Mouse (Mus musculus) liver, embryonic 14.5 days (tissue): Measurements from ENCODE around the gene Ppfibp1. TPM values are rescaled to one million over a fixed set of nuclear protein-coding genes. Genes with fewer than 3 reads are reported as not detected.
A peak's percentile ranks its signal among the peaks of the same experiment; 100 is the strongest.

Experiments used
- ATAC-seq: fragments of 200-750 bp; cut with Nextera tagmentation; 2 replicates; pipeline ENCODE4 v1.8.0; 2017; ENCODE audit warnings: moderate number of reproducible peaks, mild to moderate bottlenecking, moderate library complexity; ENCODE audit not compliant: insufficient read depth
- DNase-seq, 3 experiments: peaks; one replicate each; pipeline ENCODE4 v3.0.0-alpha.2; 2012 to 2013; ENCODE audit warnings: low read depth in 3 of 3, low spot score in 3 of 3
- H3K27ac ChIP-seq: fragments of 300-500 bp; sonication (generic); 2 replicates; pipeline ENCODE4 v1.5.1; 2014; ENCODE audit warnings: moderate library complexity, mild to moderate bottlenecking, control low read depth, inconsistent platforms
- H3K27me3 ChIP-seq: fragments of 300-500 bp; sonication (generic); 2 replicates; pipeline ENCODE4 v1.6.1; 2014; ENCODE audit warnings: mild to moderate bottlenecking, low read length, moderate library complexity; ENCODE audit not compliant: control insufficient read depth, insufficient read depth
- H3K36me3 ChIP-seq: fragments of 300-500 bp; sonication (generic); replicated peaks from 2 replicates; pipeline ENCODE4 v1.6.1; 2014; ENCODE audit warnings: low read depth; ENCODE audit not compliant: control insufficient read depth, insufficient read depth
- H3K4me1 ChIP-seq, 2 experiments: fragments of 200-500 bp in 1 of 2; fragments of 300-500 bp in 1 of 2; sonication (generic) in 1 of 2; replicated peaks; 2 replicates each; pipeline ENCODE4 v1.6.1; 2012 to 2014; ENCODE audit warnings: antibody characterized with exemption in 1 of 2, inconsistent platforms in 1 of 2, low read length in 1 of 2; ENCODE audit not compliant: control insufficient read depth in 2 of 2, insufficient read depth in 2 of 2
- H3K4me2 ChIP-seq: fragments of 300-500 bp; sonication (generic); 2 replicates; pipeline ENCODE4 v1.6.1; 2014; ENCODE audit warnings: low read depth, mild to moderate bottlenecking, control low read depth, moderate library complexity
- H3K4me3 ChIP-seq, 2 experiments: fragments of 200-500 bp in 1 of 2; fragments of 300-500 bp in 1 of 2; sonication (generic) in 1 of 2; 2 replicates each; pipeline ENCODE4 v1.5.1; 2012 to 2014; ENCODE audit warnings: low read depth in 2 of 2, low read length in 2 of 2, mild to moderate bottlenecking in 2 of 2, control low read depth in 1 of 2, inconsistent platforms in 1 of 2, moderate library complexity in 1 of 2; ENCODE audit not compliant: insufficient read depth in 1 of 2
- H3K9ac ChIP-seq: fragments of 300-500 bp; sonication (generic); replicated peaks from 2 replicates; pipeline ENCODE4 v1.6.1; 2014; ENCODE audit warnings: mild to moderate bottlenecking, control low read depth, moderate library complexity
- H3K9me3 ChIP-seq: fragments of 300-500 bp; sonication (generic); 2 replicates; pipeline ENCODE4 v1.6.1; 2016; ENCODE audit warnings: low read length, mixed read lengths; ENCODE audit not compliant: control insufficient read depth
- CTCF ChIP-seq: IDR thresholded peaks from 2 replicates; pipeline ENCODE4 v1.5.1; 2016; ENCODE audit warnings: antibody characterized with exemption, low read depth, control low read depth
- EP300 ChIP-seq: IDR thresholded peaks from 2 replicates; pipeline ENCODE4 v1.6.1; 2016; ENCODE audit warnings: antibody characterized with exemption, low read depth
- WGBS: fragments of 180-500 bp; shearing (Covaris S2); extraction: QIAGEN DNeasy Blood & Tissue Kit; methylation state at CpG from one replicate; pipeline ENCODE4 v1.1.7; 2014; ENCODE audit not compliant: insufficient replicate concordance; 5-methylcytosine and 5-hydroxymethylcytosine counted together
- polyA plus RNA-seq, 2 experiments: library from polyadenylated mRNA; depleted of rRNA in 1 of 2; stranded (reverse) in 1 of 2; unstranded in 1 of 2; fragments of >200 nt; fragmentation: Nextera tagmentation in 1 of 2; extraction: Ambion mirVana in 1 of 2; gene quantifications; 2 replicates each; pipeline versions ENCODE4 v1.2.1 to v1.2.3; 2012 to 2014

Ppfibp1 gene
- polyA plus RNA-seq, 2 experiments = 5.2 to 9.1 TPM

DNA sequence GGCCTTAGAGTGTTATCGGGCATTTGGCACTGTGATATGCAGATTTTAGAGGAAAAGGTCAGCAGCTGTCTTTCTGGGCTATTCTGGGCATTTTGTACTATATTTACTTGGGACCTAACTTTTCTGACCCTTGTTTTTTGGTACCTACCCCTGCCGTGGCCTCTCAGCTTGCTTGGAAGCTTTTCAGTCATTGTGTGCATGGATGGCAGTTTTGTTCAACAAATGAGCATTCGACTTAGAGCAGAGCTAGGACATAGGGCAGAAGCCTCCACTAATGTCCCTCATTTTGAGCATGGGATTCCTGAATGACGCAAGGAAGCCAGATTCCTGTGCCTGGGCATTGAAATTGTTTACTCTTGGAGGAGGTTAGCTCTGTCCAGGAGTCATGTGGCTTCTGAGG is 56.5 kb downstream of the Ppfibp1 start:
- Histone ChIP-seq H3K27ac (no peak overlapping the region), H3K4me2 (no peak overlapping the region), H3K4me3 (no peak overlapping the region), H3K9ac (no peak overlapping the region), H3K9me3 (no peaks in the 10 kb centered on the region), H3K36me3 (no peaks in the 10 kb centered on the region), H3K27me3 (no peaks in the 10 kb centered on the region), H3K4me1 (peaks cover 16 to 36% of the 10 kb centered on the region in 2 experiments)
- ATAC-seq = no peak
- TF ChIP-seq EP300 (no peak), CTCF (no peak)
- DNase-seq = no peak
- WGBS = 53% methylated on average over 4 of the region's 4 CpGs

GRCm38 (mm10) chr6:146946327-146947029 is 58.2 kb downstream of the Ppfibp1 start:
- peaks cover 16 to 40% of the 10 kb centered on the region in 2 experiments for H3K4me1 ChIP-seq
- no peak overlapping the region for H3K9ac ChIP-seq
- no peaks in the 10 kb centered on the region for H3K27me3 ChIP-seq
- TF ChIP-seq EP300 = no peak
- no peak for TF ChIP-seq CTCF
- ATAC-seq (peak; percentile 67), DNase-seq (no peak)
- 20% methylated on average over 6 of the region's 6 CpGs for WGBS
- H3K4me2 ChIP-seq = no peak overlapping the region
- H3K9me3 ChIP-seq = no peaks in the 10 kb centered on the region
- H3K27ac ChIP-seq = no peak overlapping the region
- no peaks in the 10 kb centered on the region for H3K36me3 ChIP-seq
- H3K4me3 ChIP-seq = no peak overlapping the region

DNA sequence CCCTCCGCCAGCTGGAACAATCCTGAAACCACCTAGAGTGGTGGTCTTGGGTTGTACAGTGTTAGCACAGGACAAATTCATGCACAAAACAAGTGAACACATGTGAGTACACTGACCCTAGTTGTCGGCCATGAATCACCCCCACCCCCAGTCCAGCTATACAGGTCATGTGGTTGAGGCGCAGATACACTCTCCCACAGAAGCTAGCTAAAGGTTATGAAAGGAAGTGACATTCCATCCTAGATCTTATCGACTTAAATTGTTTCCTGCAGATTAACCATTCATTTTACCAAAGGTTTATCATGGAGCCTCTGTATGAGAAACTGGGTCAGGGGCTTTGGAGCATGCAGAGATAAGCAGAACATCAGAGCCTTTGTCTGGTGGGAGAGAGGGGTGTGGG is 58.9 kb downstream of the Ppfibp1 start:
- H3K4me3 ChIP-seq = no peak overlapping the region
- no peaks in the 10 kb centered on the region for H3K36me3 ChIP-seq
- WGBS = 37% methylated on average over 4 of the region's 4 CpGs
- ATAC-seq (no peak), DNase-seq (no peak)
- H3K4me2 ChIP-seq = no peak overlapping the region
- H3K9ac ChIP-seq = no peak overlapping the region
- no peak for TF ChIP-seq EP300
- no peak for TF ChIP-seq CTCF
- H3K27ac ChIP-seq = no peak overlapping the region
- no peaks in the 10 kb centered on the region for H3K27me3 ChIP-seq
- no peaks in the 10 kb centered on the region for H3K9me3 ChIP-seq
- H3K4me1 ChIP-seq = peaks cover 16 to 41% of the 10 kb centered on the region in 2 experiments

DNA sequence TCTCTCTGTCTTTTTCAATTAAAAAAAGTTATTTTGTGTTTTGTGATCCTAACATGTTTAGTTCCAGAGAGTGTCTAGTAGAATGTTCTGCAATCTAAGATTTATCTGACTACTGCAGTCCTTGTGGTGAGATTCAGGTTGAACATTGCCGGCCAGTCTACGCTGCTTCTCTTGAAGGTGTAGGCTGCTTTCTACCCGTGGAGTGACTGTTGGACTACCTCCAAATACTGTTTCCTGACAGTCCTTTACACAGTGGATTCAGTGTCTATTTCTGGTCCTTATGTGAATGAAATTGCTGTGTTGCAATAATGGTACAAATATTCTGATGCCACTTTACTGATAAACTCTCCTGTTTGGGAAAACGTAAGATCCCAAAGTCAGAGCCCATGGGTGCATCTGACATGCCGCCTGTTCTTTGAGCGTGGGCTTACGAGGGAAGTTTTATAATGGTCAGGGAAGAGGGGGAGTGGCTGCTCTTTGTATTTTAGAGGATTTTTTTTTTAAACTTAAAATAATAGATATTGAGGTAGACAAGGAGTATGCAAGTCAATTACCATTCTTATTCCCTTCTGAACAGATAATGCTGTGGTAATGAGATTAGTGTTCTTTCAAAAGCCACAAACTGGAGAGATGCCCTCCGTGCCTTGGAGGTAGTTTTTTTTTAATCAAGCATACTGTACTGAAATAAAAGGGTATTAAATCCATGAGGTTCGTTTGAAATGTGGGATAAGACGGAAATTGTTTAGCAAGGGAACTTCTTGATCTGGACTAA is 61.6 kb downstream of the Ppfibp1 start:
- Histone ChIP-seq H3K9me3 (no peaks in the 10 kb centered on the region), H3K27me3 (no peaks in the 10 kb centered on the region), H3K4me3 (no peak overlapping the region), H3K36me3 (no peaks in the 10 kb centered on the region), H3K4me1 (peaks cover 16 to 49% of the 10 kb centered on the region in 2 experiments), H3K9ac (no peak overlapping the region), H3K4me2 (no peak overlapping the region), H3K27ac (no peak overlapping the region)
- WGBS = 40% methylated on average over 10 of the region's 10 CpGs
- DNase-seq (no peak), ATAC-seq (no peak)
- no peak for TF ChIP-seq EP300
- no peak for TF ChIP-seq CTCF

- DNase-seq (no peak), ATAC-seq (no peak)
- Histone ChIP-seq H3K9ac (no peak overlapping the region), H3K4me3 (no peak overlapping the region), H3K36me3 (no peaks in the 10 kb centered on the region), H3K4me2 (no peak overlapping the region), H3K27me3 (no peaks in the 10 kb centered on the region), H3K27ac (no peak overlapping the region), H3K9me3 (no peaks in the 10 kb centered on the region), H3K4me1 (peaks cover 17 to 49% of the 10 kb centered on the region in 2 experiments)
- WGBS = 22% methylated on average over 1 of the region's 1 CpGs
- no peak for TF ChIP-seq EP300
- TF ChIP-seq CTCF = no peak
These were observed 62.2 kb downstream of the Ppfibp1 start for GRCm38 (mm10) chr6:146950454-146950832.
